Mouse (Mus musculus): ENCODE results near the gene Fanci. TPM values are rescaled to one million over a fixed set of nuclear protein-coding genes. Genes with fewer than 3 reads are reported as not detected.

Gene Fanci
- polyA plus RNA-seq (2015; fragmentation: Illumina TruSeq; extraction: RNeasy Lipid Tissue Mini Kit (QIAGEN cat#74804); ENCODE audit: low read depth, low replicate concordance), result 0.33 TPM

GRCm38 (mm10) chr7:79391883-79392649, at the start of gene Fanci:
Gene Fanci, plus strand, starts transcription at chr7:79391929.

GRCm38 (mm10) chr7:79386422-79387133, 5.2 kb upstream of the Fanci start, which contains the start of gene Rlbp1:
Gene Rlbp1, minus strand, starts transcription at chr7:79387048.

GRCm38 (mm10) chr7:79466053-79466901, 74.5 kb downstream of the Fanci start, which contains the start of gene Polg:
Gene Polg, minus strand, starts transcription at chr7:79466362.

Other genes starting within 250 kb of the Fanci start
- 166 TPM for gene Mfge8, start 242.9 kb upstream of the Fanci start, polyA plus RNA-seq (2015; fragmentation: Illumina TruSeq; extraction: RNeasy Lipid Tissue Mini Kit (QIAGEN cat#74804); ENCODE audit: low read depth, low replicate concordance)
- gene Abhd2, start 118.7 kb upstream of the Fanci start, polyA plus RNA-seq (2015; fragmentation: Illumina TruSeq; extraction: RNeasy Lipid Tissue Mini Kit (QIAGEN cat#74804); ENCODE audit: low read depth, low replicate concordance), result 41.1 TPM
- 21.4 TPM for gene Rlbp1, start 4.9 kb upstream of the Fanci start, polyA plus RNA-seq (2015; fragmentation: Illumina TruSeq; extraction: RNeasy Lipid Tissue Mini Kit (QIAGEN cat#74804); ENCODE audit: low read depth, low replicate concordance)
- 50.3 TPM for gene Polg, start 74.4 kb downstream of the Fanci start, polyA plus RNA-seq (2015; fragmentation: Illumina TruSeq; extraction: RNeasy Lipid Tissue Mini Kit (QIAGEN cat#74804); ENCODE audit: low read depth, low replicate concordance)
- 0.70 TPM for gene Rhcg, start 225.7 kb downstream of the Fanci start, polyA plus RNA-seq (2015; fragmentation: Illumina TruSeq; extraction: RNeasy Lipid Tissue Mini Kit (QIAGEN cat#74804); ENCODE audit: low read depth, low replicate concordance)

Data from brain, adult 10 weeks (tissue).